Mouse (Mus musculus) heart, embryonic 12.5 days (tissue): ENCODE data around the gene Grin3a. TPM values are rescaled to one million over a fixed set of nuclear protein-coding genes. Genes with fewer than 3 reads are reported as not detected.

ENCODE experiments used
- ATAC-seq: fragments of 200-750 bp; cut with Nextera tagmentation; 2 replicates; pipeline ENCODE4 v1.8.0; 2017; ENCODE audit warnings: moderate TSS enrichment, moderate library complexity; ENCODE audit not compliant: insufficient number of reproducible peaks, low FRiP score
- H3K27ac ChIP-seq: fragments of 300-500 bp; sonication (generic); 2 replicates; pipeline ENCODE4 v1.5.1; 2016; ENCODE audit warnings: mild to moderate bottlenecking, moderate library complexity; ENCODE audit not compliant: poor library complexity, severe bottlenecking
- H3K27me3 ChIP-seq: fragments of 300-500 bp; sonication (generic); replicated peaks from 2 replicates; pipeline ENCODE4 v1.6.1; 2016; ENCODE audit warnings: mild to moderate bottlenecking, moderate library complexity
- H3K36me3 ChIP-seq: fragments of 300-500 bp; sonication (generic); 2 replicates; pipeline ENCODE4 v1.6.1; 2016; ENCODE audit warnings: mild to moderate bottlenecking, moderate library complexity
- H3K4me1 ChIP-seq: fragments of 300-500 bp; sonication (generic); replicated peaks from 2 replicates; pipeline ENCODE4 v1.6.1; 2016; ENCODE audit warnings: mild to moderate bottlenecking
- H3K4me2 ChIP-seq: fragments of 300-500 bp; sonication (generic); 2 replicates; pipeline ENCODE4 v1.6.1; 2016; ENCODE audit warnings: mild to moderate bottlenecking, moderate library complexity
- H3K4me3 ChIP-seq: fragments of 300-500 bp; sonication (generic); 2 replicates; pipeline ENCODE4 v1.5.1; 2016; ENCODE audit warnings: mild to moderate bottlenecking
- H3K9ac ChIP-seq: fragments of 300-500 bp; sonication (generic); 2 replicates; pipeline ENCODE4 v1.6.1; 2016; ENCODE audit warnings: mild to moderate bottlenecking, moderate library complexity
- H3K9me3 ChIP-seq: fragments of 300-500 bp; sonication (generic); replicated peaks from 2 replicates; pipeline ENCODE4 v1.6.1; 2016; ENCODE audit warnings: mild to moderate bottlenecking, moderate library complexity
- WGBS: fragments of 180-500 bp; shearing (Covaris S2); methylation state at CpG from one replicate; pipeline ENCODE4 v1.1.7; 2016; 5-methylcytosine and 5-hydroxymethylcytosine counted together
- polyA plus RNA-seq: library from polyadenylated mRNA; unstranded; fragments of >200 nt; fragmentation: Nextera tagmentation; extraction: Ambion mirVana; gene quantifications from 2 replicates; pipeline ENCODE4 v1.2.1, GENCODE M21; 2016

The Grin3a gene
- 1.2 and 1.5 TPM in 2 replicates for polyA plus RNA-seq

DNA sequence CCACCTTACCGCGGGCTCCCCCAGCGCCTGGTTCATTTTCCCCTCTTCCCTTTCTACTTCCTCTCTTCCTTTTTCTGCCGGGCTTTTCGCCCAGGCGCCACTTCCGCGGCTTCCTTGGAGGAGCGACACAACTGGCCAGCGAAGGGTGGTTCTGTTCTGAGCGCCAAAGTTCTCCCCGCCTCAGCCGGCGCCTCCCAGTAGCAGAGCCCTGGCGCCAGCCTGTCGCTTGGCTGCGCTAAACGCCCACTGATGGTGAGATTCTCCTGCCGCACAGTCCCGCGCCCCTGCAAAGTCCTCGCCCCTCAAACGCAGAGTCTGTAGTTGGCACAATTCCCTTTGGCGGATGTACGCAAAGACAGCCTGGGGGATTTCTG lies at the start of gene Grin3a:
TSS of gene Grin3a (minus strand) at position 133 of the 374 bp plus-strand sequence.
- Histone ChIP-seq H3K27me3 (peaks cover 33% of the 10 kb centered on the region), H3K36me3 (no peaks in the 10 kb centered on the region), H3K9ac (peak within 1 kb of the TSS; percentile 16; the same call in 1 of the 2 replicates), H3K4me3 (peak within 1 kb of the TSS; percentile 52), H3K4me2 (peak within 1 kb of the TSS; percentile 82), H3K9me3 (no peaks in the 10 kb centered on the region), H3K4me1 (peaks cover 14% of the 10 kb centered on the region), H3K27ac (no peak within 1 kb of the TSS)
- WGBS: under 1% methylated on average over 25 of the region's 25 CpGs
- peak; percentile 87 for ATAC-seq

- Histone ChIP-seq H3K9ac (no peak overlapping the region), H3K36me3 (no peaks in the 10 kb centered on the region), H3K4me1 (peaks cover 10% of the 10 kb centered on the region), H3K4me3 (no peak overlapping the region), H3K27ac (no peak overlapping the region), H3K27me3 (no peaks in the 10 kb centered on the region), H3K4me2 (peak overlapping the region; percentile 1; the same call in 1 of the 2 replicates), H3K9me3 (no peaks in the 10 kb centered on the region)
- no peak; the same call in 1 of the 2 replicates for ATAC-seq
- 12% methylated on average over 4 of the region's 4 CpGs for WGBS
Measured at GRCm38 (mm10) chr4:49891835-49892301, 46.3 kb upstream of the Grin3a start.

DNA sequence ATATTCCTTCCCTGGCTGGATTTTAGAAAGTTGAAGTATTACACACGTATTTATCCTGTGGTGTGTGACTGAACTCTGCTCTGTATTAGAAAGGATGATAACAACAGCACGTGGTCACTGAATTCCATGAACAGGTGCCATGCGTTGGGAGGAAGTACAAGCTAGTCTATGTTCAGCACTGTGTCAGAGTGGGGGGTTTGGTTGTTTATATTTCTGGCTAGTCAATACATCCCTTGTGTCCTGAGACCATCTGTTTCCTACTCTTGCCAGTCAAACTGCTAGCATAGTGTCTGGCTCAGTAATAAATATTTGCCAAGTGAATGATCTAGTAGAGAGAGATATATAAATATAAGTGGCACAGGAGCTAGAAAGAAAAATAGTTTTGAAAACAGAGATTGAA lies 31.5 kb upstream of the Grin3a start:
- no peak for ATAC-seq
- Histone ChIP-seq H3K4me1 (no peaks in the 10 kb centered on the region), H3K9ac (no peak overlapping the region), H3K27me3 (no peaks in the 10 kb centered on the region), H3K27ac (no peak overlapping the region), H3K4me2 (no peak overlapping the region), H3K4me3 (no peak overlapping the region), H3K9me3 (no peaks in the 10 kb centered on the region; the same call in 1 of the 2 replicates), H3K36me3 (no peaks in the 10 kb centered on the region)
- 58% methylated on average over 3 of the region's 3 CpGs for WGBS

DNA sequence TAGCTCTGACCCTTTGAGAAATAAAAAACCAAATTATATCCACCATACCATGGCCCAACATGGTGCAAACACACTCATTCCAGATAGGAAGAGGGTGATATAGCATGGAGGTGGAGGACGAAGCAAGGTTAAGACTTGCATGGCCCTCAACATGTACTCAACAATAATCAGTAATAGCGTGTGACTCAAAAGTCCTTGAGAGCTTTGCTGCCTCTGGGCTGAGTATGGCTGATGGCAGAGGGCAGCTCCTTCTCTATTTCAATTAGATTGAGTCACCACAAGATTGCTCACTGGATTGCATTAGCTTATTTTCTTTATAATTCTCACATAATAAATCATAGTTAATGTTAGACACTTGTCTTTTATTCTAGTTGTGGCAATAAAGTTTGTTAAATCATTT lies 15.1 kb upstream of the Grin3a start:
- Histone ChIP-seq H3K27me3 (no peaks in the 10 kb centered on the region), H3K9ac (no peak overlapping the region), H3K36me3 (no peaks in the 10 kb centered on the region), H3K27ac (no peak overlapping the region), H3K4me1 (no peaks in the 10 kb centered on the region), H3K4me2 (no peak overlapping the region), H3K4me3 (no peak overlapping the region), H3K9me3 (no peaks in the 10 kb centered on the region)
- 78% methylated on average over 2 of the region's 2 CpGs for WGBS
- no peak for ATAC-seq

- peak overlapping the region; percentile 82 for H3K4me2 ChIP-seq
Measured at GRCm38 (mm10) chr4:49844828-49845611, 524 bp downstream of the Grin3a start.

DNA sequence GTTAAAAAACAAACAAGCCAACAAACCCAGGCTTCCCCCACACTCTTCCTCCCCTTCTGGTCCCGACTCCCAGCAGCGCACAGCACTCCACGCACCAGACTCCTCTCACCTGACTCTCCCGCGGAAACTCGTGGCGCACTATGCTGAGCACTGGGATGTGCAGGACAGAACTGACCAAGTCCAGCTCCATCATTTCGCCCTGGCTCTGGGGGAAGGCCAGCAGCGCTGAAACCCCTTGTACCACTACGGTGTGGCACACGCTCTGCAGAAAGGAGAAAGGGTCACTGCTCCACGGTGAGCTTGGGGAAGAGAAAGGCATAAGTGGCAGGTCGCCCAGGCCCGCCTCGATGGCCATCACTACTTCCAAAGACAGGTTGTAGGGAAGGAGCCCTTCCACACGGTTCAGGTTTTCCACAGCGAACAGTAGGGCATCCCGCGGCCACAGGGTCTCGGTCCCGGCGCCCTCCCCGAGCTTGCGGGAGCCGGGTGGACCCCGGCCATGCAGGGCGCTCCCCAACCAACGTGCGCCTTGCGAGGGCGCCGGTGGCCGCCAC lies 1.2 kb downstream of the Grin3a start:
- H3K4me1 ChIP-seq: peaks cover 14% of the 10 kb centered on the region
- 0 out of 2 replicates have a peak, but pooled peaks have one; percentile 51 for ATAC-seq
- no peaks in the 10 kb centered on the region for H3K9me3 ChIP-seq
- peak overlapping the region; percentile 82 for H3K4me2 ChIP-seq
- H3K36me3 ChIP-seq: no peaks in the 10 kb centered on the region
- H3K9ac ChIP-seq: no peak overlapping the region
- H3K27ac ChIP-seq: no peak overlapping the region
- H3K4me3 ChIP-seq: peak overlapping the region; percentile 52
- 2% methylated on average over 33 of the region's 33 CpGs for WGBS
- H3K27me3 ChIP-seq: peaks cover 33% of the 10 kb centered on the region

More at GRCm38 (mm10) chr4:49844828-49845611, 524 bp downstream of the Grin3a start:
- H3K4me1 ChIP-seq: peaks cover 14% of the 10 kb centered on the region
- H3K4me3 ChIP-seq: peak overlapping the region; percentile 52
- WGBS: under 1% methylated on average over 61 of the region's 63 CpGs
- H3K27me3 ChIP-seq: peaks cover 33% of the 10 kb centered on the region
- H3K9ac ChIP-seq: peak overlapping the region; percentile 9; the same call in 1 of the 2 replicates
- H3K9me3 ChIP-seq: no peaks in the 10 kb centered on the region
- H3K27ac ChIP-seq: no peak overlapping the region
- H3K36me3 ChIP-seq: no peaks in the 10 kb centered on the region
- peak; percentile 66 for ATAC-seq

DNA sequence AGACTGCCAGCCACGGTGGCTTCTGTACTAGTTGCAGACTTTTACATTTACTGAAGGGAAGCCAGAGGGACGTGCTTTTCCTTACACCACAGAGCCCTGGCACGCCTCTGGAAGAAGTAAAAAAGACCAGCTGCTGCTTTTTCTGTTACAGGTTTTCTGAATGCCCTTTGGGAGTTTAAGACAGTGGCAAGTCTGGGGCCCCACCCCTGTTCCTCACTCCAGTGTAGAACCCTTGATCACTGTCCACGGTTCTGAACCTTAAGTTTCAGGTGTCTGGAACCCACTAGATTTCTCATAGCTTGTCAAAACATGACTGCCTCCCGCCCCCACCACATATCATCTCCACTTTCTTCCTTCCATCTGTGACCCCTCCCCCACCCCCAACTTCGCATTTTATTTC lies 1.8 kb downstream of the Grin3a start:
- H3K4me1 ChIP-seq: peaks cover 14% of the 10 kb centered on the region
- H3K27ac ChIP-seq: no peak overlapping the region
- H3K36me3 ChIP-seq: no peaks in the 10 kb centered on the region
- peak overlapping the region; percentile 52; the same call in 1 of the 2 replicates for H3K4me3 ChIP-seq
- peaks cover 33% of the 10 kb centered on the region for H3K27me3 ChIP-seq
- 19% methylated on average over 6 of the region's 6 CpGs for WGBS
- H3K9me3 ChIP-seq: no peaks in the 10 kb centered on the region
- H3K9ac ChIP-seq: no peak overlapping the region
- H3K4me2 ChIP-seq: peak overlapping the region; percentile 82
- no peak for ATAC-seq

- no peak overlapping the region for H3K4me2 ChIP-seq
Measured at GRCm38 (mm10) chr4:49832035-49832434, 13.5 kb downstream of the Grin3a start.

GRCm38 (mm10) chr4:49813852-49814251 lies 31.7 kb downstream of the Grin3a start:
- Histone ChIP-seq H3K36me3 (no peaks in the 10 kb centered on the region), H3K9me3 (no peaks in the 10 kb centered on the region), H3K27me3 (no peaks in the 10 kb centered on the region), H3K4me3 (no peak overlapping the region), H3K27ac (no peak overlapping the region), H3K4me2 (no peak overlapping the region), H3K4me1 (no peaks in the 10 kb centered on the region), H3K9ac (no peak overlapping the region)
- ATAC-seq: no peak
- WGBS: 78% methylated on average over 3 of the region's 3 CpGs

More at GRCm38 (mm10) chr4:49832035-49832434, 13.5 kb downstream of the Grin3a start:
- H3K9me3 ChIP-seq: no peaks in the 10 kb centered on the region
- no peaks in the 10 kb centered on the region for H3K36me3 ChIP-seq
- H3K4me3 ChIP-seq: no peak overlapping the region
- no peaks in the 10 kb centered on the region for H3K4me1 ChIP-seq
- ATAC-seq: no peak
- no peak overlapping the region for H3K9ac ChIP-seq
- H3K27ac ChIP-seq: no peak overlapping the region
- H3K27me3 ChIP-seq: no peaks in the 10 kb centered on the region

DNA sequence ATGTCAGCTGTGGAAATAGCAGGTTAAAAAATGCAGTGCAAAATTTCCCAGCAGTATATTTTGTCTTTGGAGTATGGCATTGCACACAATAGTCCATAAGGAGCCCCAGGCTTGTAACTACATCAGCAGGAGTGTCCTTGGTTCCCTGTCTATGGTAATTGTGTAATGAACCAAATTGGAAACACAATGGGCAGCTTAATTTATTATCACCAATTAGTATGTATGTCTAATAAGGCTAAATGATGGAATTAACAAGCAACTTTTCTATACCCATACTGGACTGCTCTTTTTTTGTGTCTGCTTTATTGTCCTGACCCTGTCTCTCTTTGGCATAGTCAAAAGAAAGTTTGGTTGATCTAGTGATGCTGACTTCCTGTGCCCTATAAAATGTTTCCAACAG lies 38.8 kb downstream of the Grin3a start:
- Histone ChIP-seq H3K9me3 (no peaks in the 10 kb centered on the region), H3K27ac (no peak overlapping the region)

GRCm38 (mm10) chr4:49799338-49799737 lies 46.2 kb downstream of the Grin3a start:
- H3K27me3 ChIP-seq: no peaks in the 10 kb centered on the region
- H3K9ac ChIP-seq: no peak overlapping the region
- ATAC-seq: no peak
- H3K36me3 ChIP-seq: no peaks in the 10 kb centered on the region
- H3K4me2 ChIP-seq: no peak overlapping the region
- WGBS: 77% methylated on average over 2 of the region's 2 CpGs
- no peak overlapping the region for H3K27ac ChIP-seq
- H3K4me1 ChIP-seq: no peaks in the 10 kb centered on the region
- no peak overlapping the region for H3K4me3 ChIP-seq
- H3K9me3 ChIP-seq: no peaks in the 10 kb centered on the region

More for the DNA sequence above, 38.8 kb downstream of the Grin3a start:
- no peak overlapping the region for H3K4me2 ChIP-seq
- no peaks in the 10 kb centered on the region for H3K36me3 ChIP-seq
- H3K4me3 ChIP-seq: no peak overlapping the region
- H3K27me3 ChIP-seq: no peaks in the 10 kb centered on the region
- no peaks in the 10 kb centered on the region for H3K4me1 ChIP-seq
- no peak overlapping the region for H3K9ac ChIP-seq
- no peak for ATAC-seq
